Mouse (Mus musculus) cerebellum, postnatal 14 days (tissue): ENCODE data around the gene Kctd13.

ENCODE experiments used
- DNase-seq, 2 experiments: peaks; one replicate each; pipeline ENCODE4 v3.0.0; 2021; ENCODE audit warnings: mixed read lengths in 2 of 2

Kctd13 gene

GRCm38 (mm10) chr7:126946530-126946929 is 17.9 kb downstream of the Kctd13 start:
- peak; percentile 71 to 84 for DNase-seq

- peak in 1 of 2 experiments; percentile 33 for DNase-seq
Observed at GRCm38 (mm10) chr7:126948626-126949025, 19.9 kb downstream of the Kctd13 start.

- DNase-seq, result peak in 1 of 2 experiments; percentile 85
Observed at GRCm38 (mm10) chr7:126949403-126949792, 20.7 kb downstream of the Kctd13 start, which contains the start of gene Asphd1. Gene Asphd1, minus strand, starts transcription at chr7:126949582.

GRCm38 (mm10) chr7:126949793-126950646 is 21.3 kb downstream of the Kctd13 start, which contains the start of gene Sez6l2:
Gene Sez6l2, plus strand, starts transcription at chr7:126950563.
- DNase-seq, result peak; percentile 90 to 91

GRCm38 (mm10) chr7:126950647-126951615 is 22.3 kb downstream of the Kctd13 start:
- DNase-seq, result peak; percentile 64 to 78

GRCm38 (mm10) chr7:126951741-126952140 is 23.1 kb downstream of the Kctd13 start:
- peak; percentile 31 to 42 for DNase-seq

- no peak for DNase-seq
Observed at GRCm38 (mm10) chr7:126952646-126953045, 24.0 kb downstream of the Kctd13 start.

- no peak for DNase-seq
Observed at GRCm38 (mm10) chr7:126955125-126955524, 26.4 kb downstream of the Kctd13 start.

- peak in 1 of 2 experiments; percentile 46 for DNase-seq
Observed at GRCm38 (mm10) chr7:126959780-126960179, 31.1 kb downstream of the Kctd13 start.

- no peak for DNase-seq
Observed at GRCm38 (mm10) chr7:126961095-126961494, 32.4 kb downstream of the Kctd13 start.

GRCm38 (mm10) chr7:126961965-126962364 is 33.3 kb downstream of the Kctd13 start:
- no peak for DNase-seq

GRCm38 (mm10) chr7:126963548-126964286 is 35.0 kb downstream of the Kctd13 start:
- peak; percentile 51 to 52 for DNase-seq

- peak; percentile 82 to 86 for DNase-seq
Observed at GRCm38 (mm10) chr7:126965568-126965967, 36.9 kb downstream of the Kctd13 start.

- no peak for DNase-seq
Observed at GRCm38 (mm10) chr7:126967361-126967760, 38.7 kb downstream of the Kctd13 start.

- peak in 1 of 2 experiments; percentile 31 for DNase-seq
Observed at GRCm38 (mm10) chr7:126975493-126975892, 46.8 kb downstream of the Kctd13 start.

GRCm38 (mm10) chr7:126975893-126975949 is 47.0 kb downstream of the Kctd13 start, which contains the start of gene Cdipt:
Gene Cdipt, plus strand, starts transcription at chr7:126975914.
- DNase-seq, result no peak

- peak; percentile 98 to 100 for DNase-seq
Observed at GRCm38 (mm10) chr7:126975950-126976866, 47.5 kb downstream of the Kctd13 start, which contains the start of gene Cdiptos. Gene Cdiptos, minus strand, starts transcription at chr7:126976098.

GRCm38 (mm10) chr7:126976878-126977459 is 48.3 kb downstream of the Kctd13 start:
- DNase-seq, result peak in 1 of 2 experiments; percentile 43

- no peak for DNase-seq
Observed at GRCm38 (mm10) chr7:126978841-126979240, 50.2 kb downstream of the Kctd13 start.

GRCm38 (mm10) chr7:126981601-126982000 is 52.9 kb downstream of the Kctd13 start:
- no peak for DNase-seq

- DNase-seq, result no peak
Observed at GRCm38 (mm10) chr7:126982054-126982453, 53.4 kb downstream of the Kctd13 start.
